Mouse (Mus musculus) C2C12 (cell line): Measurements from ENCODE around the gene Hes7.

Source experiments
- CEBPB ChIP-seq: IDR thresholded peaks from one replicate; pipeline ENCODE4 v1.6.1; 2011; ENCODE audit warnings: low read depth, mild to moderate bottlenecking, control low read depth, moderate library complexity
- CTCF ChIP-seq: IDR thresholded peaks from one replicate; pipeline ENCODE4 v1.5.1; 2011; ENCODE audit not compliant: control insufficient read depth, insufficient read depth, insufficient read length
- USF1 ChIP-seq: IDR thresholded peaks from one replicate; pipeline ENCODE4 v1.6.1; 2011; ENCODE audit warnings: low read depth, mild to moderate bottlenecking, control low read depth, moderate library complexity

GRCm38 (mm10) chr11:69124498-69124847 lies 4.3 kb downstream of the Hes7 start:
- TF ChIP-seq CTCF (no peak), CEBPB (no peak), USF1 (no peak)
